Mouse (Mus musculus) small intestine, adult 2 months (tissue): ENCODE data around the gene Shisa9.

ENCODE experiments used
- CTCF ChIP-seq: fragments of 200-500 bp; IDR thresholded peaks from 2 replicates; pipeline ENCODE4 v1.5.1; 2012; ENCODE audit warnings: low read depth, mild to moderate bottlenecking, control low read depth, inconsistent platforms, low read length, moderate library complexity, mixed read lengths; ENCODE audit not compliant: insufficient replicate concordance, insufficient read length; ENCODE audit errors: extremely low read depth
- POLR2A ChIP-seq: fragments of 200-500 bp; IDR thresholded peaks from 2 replicates; pipeline ENCODE4 v1.6.1; 2012; ENCODE audit warnings: low read depth, mild to moderate bottlenecking, control low read depth, inconsistent platforms, low read length, moderate library complexity

GRCm38 (mm10) chr16:12202151-12202550 lies 218.2 kb downstream of the Shisa9 start:
- no peak for TF ChIP-seq CTCF
- TF ChIP-seq POLR2A, result no peak
